Mouse (Mus musculus): Measurements from ENCODE around the gene Clca3a2. TPM values are rescaled to one million over a fixed set of nuclear protein-coding genes. Genes with fewer than 3 reads are reported as not detected.

Clca3a2 gene
- total and polyA plus RNA-seq, 3 experiments = not detected

- H3K36me3 ChIP-seq (replicated peaks in 1 of 2; ENCODE audit: control insufficient read depth in 1 of 2, insufficient read depth in 1 of 2, low read length in 1 of 2) = no peaks in the 10 kb centered on the region
- no peak overlapping the region for H3K4me3 ChIP-seq (replicated peaks in 1 of 3; ENCODE audit: low read depth in 2 of 3, low read length in 2 of 3, poor library complexity in 1 of 3)
- no peaks in the 10 kb centered on the region for H3K9me3 ChIP-seq (replicated peaks; ENCODE audit: low read length)
- H3K79me2 ChIP-seq (replicated peaks; ENCODE audit: control insufficient read depth, extremely low read depth, insufficient read depth, poor library complexity, severe bottlenecking) = no peaks in the 10 kb centered on the region
- in situ Hi-C loops (cut with MboI; ENCODE audit: low pct_ligation_motif_present, low pct_unique_long_range_greater_than_20kb, low sequenced_read_pairs) = loop anchor here (10.0 kb wide), 2 partner anchors 178 to 298 kb away; no protein-coding TSS in a partner anchor
- 0 out of 4 replicates have a peak, but pooled peaks cover 0 to 5% of the 10 kb centered on the region in 2 experiments for H3K4me1 ChIP-seq (ENCODE audit: control insufficient read depth in 1 of 2, insufficient read depth in 2 of 2)
- no peak overlapping the region for H3K27ac ChIP-seq (ENCODE audit: insufficient read depth, low read depth)
- H3K9ac ChIP-seq (ENCODE audit: insufficient read depth, low read depth) = no peak overlapping the region
- no peak for DNase-seq (ENCODE audit: extremely low read depth)
- no peak overlapping the region for H3K4me2 ChIP-seq (ENCODE audit: insufficient read depth, low read depth, poor library complexity, severe bottlenecking)
- no peaks in the 10 kb centered on the region for H3K27me3 ChIP-seq (replicated peaks)
- TF ChIP-seq SIN3A (IDR thresholded peaks at IDR 0.05; ENCODE audit: low read length) (no peak), MAFK (IDR thresholded peaks at IDR 0.05; ENCODE audit: insufficient replicate concordance, low read length) (no peak), ZKSCAN1 (IDR thresholded peaks at IDR 0.05; ENCODE audit: borderline replicate concordance, low read depth, low read length) (no peak), POLR2AphosphoS2 (IDR thresholded peaks at IDR 0.05; ENCODE audit: low read depth, low read length) (no peak), MXI1 (IDR thresholded peaks at IDR 0.05; ENCODE audit: low read depth, low read length) (no peak), NRF1 (IDR thresholded peaks at IDR 0.05; ENCODE audit: low read depth, low read length) (no peak), MAZ (IDR thresholded peaks at IDR 0.05; ENCODE audit: low read depth, low read length) (no peak), EP300 (IDR thresholded peaks at IDR 0.05; ENCODE audit: low read length) (no peak), TCF12 (IDR thresholded peaks at IDR 0.05; ENCODE audit: low read depth, low read length) (no peak), ZC3H11A (IDR thresholded peaks at IDR 0.05; ENCODE audit: low read depth, low read length) (no peak), JUN (IDR thresholded peaks at IDR 0.05; ENCODE audit: insufficient read depth, low read depth, low read length) (no peak), KAT2A (IDR thresholded peaks at IDR 0.05; ENCODE audit: insufficient replicate concordance, low read length) (no peak)
- dilution Hi-C loops (cut with MboI; ENCODE audit: extremely low pct_ligation_motif_present, extremely low pct_unique_long_range_greater_than_20kb, low sequenced_read_pairs) = no loop called here
Measured at GRCm38 (mm10) chr3:144827257-144827656, 8.0 kb upstream of the Clca3a2 start.

- dilution Hi-C loops (cut with MboI; ENCODE audit: extremely low pct_ligation_motif_present, extremely low pct_unique_long_range_greater_than_20kb, low sequenced_read_pairs) = no loop called here
- no peaks in the 10 kb centered on the region for H3K27me3 ChIP-seq (replicated peaks)
- H3K9ac ChIP-seq (ENCODE audit: insufficient read depth, low read depth) = no peak overlapping the region
- H3K9me3 ChIP-seq (replicated peaks; ENCODE audit: low read length) = no peaks in the 10 kb centered on the region
- peak overlapping the region; percentile 65 for H3K4me2 ChIP-seq (ENCODE audit: insufficient read depth, low read depth, poor library complexity, severe bottlenecking)
- H3K36me3 ChIP-seq (replicated peaks in 1 of 2; ENCODE audit: control insufficient read depth in 1 of 2, insufficient read depth in 1 of 2, low read length in 1 of 2) = no peaks in the 10 kb centered on the region
- in situ Hi-C loops (cut with MboI; ENCODE audit: low pct_ligation_motif_present, low pct_unique_long_range_greater_than_20kb, low sequenced_read_pairs) = loop anchor here (10.0 kb wide), 2 partner anchors 180 to 300 kb away; no protein-coding TSS in a partner anchor
- H3K4me3 ChIP-seq (replicated peaks in 1 of 3; ENCODE audit: low read depth in 2 of 3, low read length in 2 of 3, poor library complexity in 1 of 3) = no peak overlapping the region
- peak; percentile 95 for DNase-seq (ENCODE audit: extremely low read depth)
- no peak overlapping the region for H3K27ac ChIP-seq (ENCODE audit: insufficient read depth, low read depth)
- H3K79me2 ChIP-seq (replicated peaks; ENCODE audit: control insufficient read depth, extremely low read depth, insufficient read depth, poor library complexity, severe bottlenecking) = no peaks in the 10 kb centered on the region
- H3K4me1 ChIP-seq (ENCODE audit: control insufficient read depth in 1 of 2, insufficient read depth in 2 of 2) = 0 out of 4 replicates have a peak, but pooled peaks cover 0 to 5% of the 10 kb centered on the region in 2 experiments
- no peak for TF ChIP-seq KAT2A (IDR thresholded peaks at IDR 0.05; ENCODE audit: insufficient replicate concordance, low read length)
- TF ChIP-seq MAX (IDR thresholded peaks at IDR 0.05; ENCODE audit: low read length) = no peak
- TF ChIP-seq CHD1 (IDR thresholded peaks at IDR 0.05; ENCODE audit: low read depth, low read length) = no peak
- no peak for TF ChIP-seq TBP (conservative IDR thresholded peaks at IDR 0.05; ENCODE audit: low read depth, low read length)
- no peak for TF ChIP-seq ZMIZ1 (IDR thresholded peaks at IDR 0.05; ENCODE audit: low read depth, low read length)
- no peak for TF ChIP-seq POLR2AphosphoS2 (IDR thresholded peaks at IDR 0.05; ENCODE audit: low read depth, low read length)
- TF ChIP-seq PAX5 (IDR thresholded peaks at IDR 0.05; ENCODE audit: low read length) = no peak
- peak; percentile 90 to 98 for TF ChIP-seq CTCF (conservative IDR thresholded peaks at IDR 0.05 in 1 of 2, IDR thresholded peaks at IDR 0.05 in 1 of 2; ENCODE audit: low read depth in 2 of 2, low read length in 2 of 2)
- TF ChIP-seq MEF2A (IDR thresholded peaks at IDR 0.05; ENCODE audit: borderline replicate concordance, low read depth, low read length) = no peak
- TF ChIP-seq UBTF (IDR thresholded peaks at IDR 0.05; ENCODE audit: low read depth, low read length) = no peak
- no peak for TF ChIP-seq MAZ (IDR thresholded peaks at IDR 0.05; ENCODE audit: low read depth, low read length)
- TF ChIP-seq ZC3H11A (IDR thresholded peaks at IDR 0.05; ENCODE audit: low read depth, low read length) = peak; percentile 75
- TF ChIP-seq ZKSCAN1 (IDR thresholded peaks at IDR 0.05; ENCODE audit: borderline replicate concordance, low read depth, low read length) = no peak
- no peak for TF ChIP-seq USF1 (IDR thresholded peaks at IDR 0.05; ENCODE audit: low read depth, low read length)
- no peak for TF ChIP-seq ETS1 (conservative IDR thresholded peaks at IDR 0.05; ENCODE audit: low read depth, low read length)
- no peak for TF ChIP-seq RCOR1 (conservative IDR thresholded peaks at IDR 0.05; ENCODE audit: low read depth, low read length)
- no peak for TF ChIP-seq GABPA (IDR thresholded peaks at IDR 0.05; ENCODE audit: insufficient replicate concordance, low read depth, low read length)
- peak; percentile 68 for TF ChIP-seq ELF1 (IDR thresholded peaks at IDR 0.05; ENCODE audit: low read depth, low read length)
- no peak for TF ChIP-seq MYC (IDR thresholded peaks at IDR 0.05; ENCODE audit: low read depth, low read length)
- no peak for TF ChIP-seq MXI1 (IDR thresholded peaks at IDR 0.05; ENCODE audit: low read depth, low read length)
- TF ChIP-seq E2F4 (IDR thresholded peaks at IDR 0.05; ENCODE audit: insufficient replicate concordance, low read depth, low read length) = no peak
- TF ChIP-seq USF2 (conservative IDR thresholded peaks at IDR 0.05; ENCODE audit: low read depth, low read length) = no peak
- TF ChIP-seq EP300 (IDR thresholded peaks at IDR 0.05; ENCODE audit: low read length) = no peak
- no peak for TF ChIP-seq NRF1 (IDR thresholded peaks at IDR 0.05; ENCODE audit: low read depth, low read length)
- no peak for TF ChIP-seq JUND (conservative IDR thresholded peaks at IDR 0.05; ENCODE audit: low read depth, low read length)
- no peak for TF ChIP-seq CHD2 (IDR thresholded peaks at IDR 0.05; ENCODE audit: low read length)
- TF ChIP-seq HCFC1 (IDR thresholded peaks at IDR 0.05; ENCODE audit: low read depth, low read length) = no peak
Measured at GRCm38 (mm10) chr3:144825151-144825550, 5.9 kb upstream of the Clca3a2 start.

Data from CH12.LX (cell line).